Mouse (Mus musculus) erythroblast, embryonic 14.5 days (primary cell): ENCODE measurements around the gene Cbs.

ENCODE experiments used
- GATA1 ChIP-seq: IDR thresholded peaks from 2 replicates; pipeline ENCODE4 v1.6.1; 2012; ENCODE audit warnings: low read length, inconsistent platforms, mixed read lengths
- TAL1 ChIP-seq: IDR thresholded peaks from 3 replicates; pipeline ENCODE4 v1.6.1; 2012; ENCODE audit warnings: low read length, inconsistent platforms, mixed read lengths

- TF ChIP-seq GATA1: no peak
- no peak for TF ChIP-seq TAL1
Observed at GRCm38 (mm10) chr17:31642331-31642730, 5.3 kb upstream of the Cbs start.
